Mouse (Mus musculus): ENCODE measurements at regions not wholly inside any gene's neighbourhood (a gene's known extent, or its start where the extent isn't known, plus 50 kb on each side); places are given as distances from the start of the nearest gene placed in this dataset.
A peak's percentile ranks its signal among the peaks of the same experiment; 100 is the strongest.

DNA sequence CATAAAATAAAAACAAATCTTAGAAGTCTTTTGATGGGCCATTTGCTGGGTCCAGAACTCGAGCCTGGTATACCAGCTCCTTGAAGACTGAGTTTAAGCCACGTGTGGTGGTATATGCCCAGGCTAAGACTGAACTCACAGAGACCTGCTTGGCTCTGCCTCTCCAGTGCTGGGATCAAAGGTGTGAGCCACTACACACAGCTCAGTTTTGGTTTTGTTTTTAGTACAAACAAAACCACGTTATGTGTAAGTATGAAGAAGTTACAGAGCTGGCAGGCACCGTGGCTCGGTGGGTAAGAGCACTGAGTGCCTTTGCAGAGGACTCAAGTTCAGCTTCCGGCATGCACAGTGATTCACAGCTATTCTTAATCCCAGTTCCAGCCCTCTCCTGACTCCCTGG lies 75.6 kb downstream of the Wdr5 start:
- Histone ChIP-seq H3K27me3 (no peaks in the 10 kb centered on the region), H3K9me3 (no peaks in the 10 kb centered on the region), H3K4me3 (no peak overlapping the region), H3K9ac (no peak overlapping the region), H3K27ac (0 out of 2 replicates have a peak overlapping the region, but pooled peaks have one; percentile 22), H3K36me3 (no peaks in the 10 kb centered on the region), H3K4me2 (no peak overlapping the region), H3K4me1 (peaks cover 8% of the 10 kb centered on the region)
- no peak for ATAC-seq (ENCODE audit: insufficient number of reproducible peaks, insufficient read depth, low FRiP score, low TSS enrichment, low read depth)
- 73% methylated on average over 6 of the region's 6 CpGs for WGBS

DNA sequence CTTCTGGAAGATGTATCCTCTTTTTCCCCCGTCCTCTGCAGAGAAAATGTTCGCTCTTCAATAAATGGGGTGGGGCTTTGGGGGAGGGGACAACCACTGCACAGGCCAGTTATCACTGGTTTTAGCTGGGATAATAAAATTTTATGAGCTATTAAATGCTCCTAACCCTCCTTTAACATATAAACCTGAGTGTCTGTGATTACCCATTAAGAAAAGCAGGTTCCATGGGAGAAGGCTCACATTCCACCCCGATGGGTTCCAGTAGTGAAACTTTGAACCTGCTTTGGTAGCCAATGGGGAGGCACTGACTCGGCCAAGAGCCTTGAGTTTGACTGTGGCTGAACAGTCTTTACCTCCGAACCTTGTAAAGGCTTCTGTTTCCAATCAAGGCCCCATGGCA lies 76.7 kb downstream of the Wdr5 start:
- peaks cover 15% of the 10 kb centered on the region for H3K4me1 ChIP-seq
- no peaks in the 10 kb centered on the region for H3K9me3 ChIP-seq
- no peaks in the 10 kb centered on the region for H3K27me3 ChIP-seq
- H3K4me3 ChIP-seq: no peak overlapping the region
- H3K36me3 ChIP-seq: no peaks in the 10 kb centered on the region
- ATAC-seq (ENCODE audit: insufficient number of reproducible peaks, insufficient read depth, low FRiP score, low TSS enrichment, low read depth): no peak
- 74% methylated on average over 5 of the region's 5 CpGs for WGBS
- H3K4me2 ChIP-seq: no peak overlapping the region
- H3K27ac ChIP-seq: no peak overlapping the region
- no peak overlapping the region for H3K9ac ChIP-seq

- Histone ChIP-seq H3K4me1 (peaks cover 15% of the 10 kb centered on the region), H3K27me3 (no peaks in the 10 kb centered on the region), H3K27ac (no peak overlapping the region), H3K4me3 (no peak overlapping the region), H3K4me2 (no peak overlapping the region), H3K36me3 (no peaks in the 10 kb centered on the region), H3K9me3 (peaks cover 5% of the 10 kb centered on the region; the same call in 1 of the 2 replicates), H3K9ac (no peak overlapping the region)
- 35% methylated on average over 10 of the region's 10 CpGs for WGBS
- ATAC-seq (ENCODE audit: insufficient number of reproducible peaks, insufficient read depth, low FRiP score, low TSS enrichment, low read depth): no peak
Measured at GRCm38 (mm10) chr2:27593338-27593737, 78.4 kb downstream of the Wdr5 start.

DNA sequence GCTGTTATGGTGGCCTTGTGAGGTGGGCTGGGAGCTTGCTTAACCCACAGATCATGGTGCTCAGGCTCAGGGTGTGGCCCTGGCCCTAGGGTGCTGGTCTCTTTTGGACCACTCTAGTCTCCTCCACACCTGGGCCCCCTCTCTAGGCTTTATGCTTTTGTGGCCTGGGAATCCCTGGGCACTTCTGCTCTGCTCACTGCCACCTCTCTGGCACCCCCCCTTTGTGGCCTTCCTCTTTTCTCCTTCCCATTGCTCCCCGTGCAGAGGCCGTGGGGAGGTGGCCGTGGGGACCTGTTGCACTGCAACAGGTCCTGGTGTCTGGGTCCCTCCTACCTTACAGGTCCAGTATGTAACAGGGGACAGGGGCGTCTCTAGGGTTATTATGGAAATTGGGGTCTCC lies 80.3 kb downstream of the Wdr5 start:
- Histone ChIP-seq H3K9me3 (peaks cover 5% of the 10 kb centered on the region; the same call in 1 of the 2 replicates), H3K4me3 (no peak overlapping the region), H3K36me3 (no peaks in the 10 kb centered on the region), H3K9ac (no peak overlapping the region), H3K4me1 (peaks cover 15% of the 10 kb centered on the region), H3K27ac (no peak overlapping the region), H3K27me3 (no peaks in the 10 kb centered on the region), H3K4me2 (no peak overlapping the region)
- WGBS: 86% methylated on average over 4 of the region's 4 CpGs
- ATAC-seq (ENCODE audit: insufficient number of reproducible peaks, insufficient read depth, low FRiP score, low TSS enrichment, low read depth): no peak

DNA sequence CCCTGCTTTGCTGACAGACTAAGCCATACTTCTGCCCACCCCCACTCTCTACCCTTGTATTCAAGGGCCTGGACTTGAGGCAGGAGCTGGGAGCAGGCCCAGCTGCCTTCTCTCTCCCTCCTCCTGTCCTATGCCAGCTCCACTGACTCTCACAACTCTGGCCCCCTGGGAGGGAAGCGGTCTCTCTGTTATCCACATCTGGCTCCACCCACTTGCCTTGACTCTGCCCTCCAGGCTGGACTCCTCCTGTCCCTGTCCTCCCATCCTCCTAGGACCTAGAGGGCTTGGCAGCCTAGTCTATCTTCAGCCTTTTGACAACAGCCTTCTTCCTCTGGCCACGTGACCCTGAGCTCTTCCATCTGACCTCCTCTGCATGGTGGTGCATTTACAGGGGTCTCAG lies 80.0 kb upstream of the Rxra start:
- peaks cover 5% of the 10 kb centered on the region; the same call in 1 of the 2 replicates for H3K9me3 ChIP-seq
- no peak overlapping the region for H3K27ac ChIP-seq
- ATAC-seq (ENCODE audit: insufficient number of reproducible peaks, insufficient read depth, low FRiP score, low TSS enrichment, low read depth): no peak
- H3K4me3 ChIP-seq: no peak overlapping the region
- no peak overlapping the region for H3K9ac ChIP-seq
- peaks cover 15% of the 10 kb centered on the region for H3K4me1 ChIP-seq
- H3K27me3 ChIP-seq: no peaks in the 10 kb centered on the region
- H3K36me3 ChIP-seq: no peaks in the 10 kb centered on the region
- no peak overlapping the region for H3K4me2 ChIP-seq
- WGBS: 45% methylated on average over 2 of the region's 2 CpGs

- ATAC-seq (ENCODE audit: insufficient number of reproducible peaks, insufficient read depth, low FRiP score, low TSS enrichment, low read depth): no peak
- 96% methylated on average over 1 of the region's 1 CpGs for WGBS
- Histone ChIP-seq H3K27ac (no peak overlapping the region), H3K4me1 (peaks cover 15% of the 10 kb centered on the region), H3K36me3 (no peaks in the 10 kb centered on the region), H3K27me3 (no peaks in the 10 kb centered on the region), H3K4me2 (no peak overlapping the region), H3K9ac (no peak overlapping the region), H3K4me3 (no peak overlapping the region), H3K9me3 (peaks cover 5% of the 10 kb centered on the region; the same call in 1 of the 2 replicates)
Measured at GRCm38 (mm10) chr2:27596966-27597365, 79.3 kb upstream of the Rxra start.

- Histone ChIP-seq H3K36me3 (no peaks in the 10 kb centered on the region), H3K4me2 (no peak overlapping the region), H3K4me1 (peaks cover 14% of the 10 kb centered on the region), H3K27ac (no peak overlapping the region), H3K9ac (no peak overlapping the region), H3K4me3 (no peak overlapping the region), H3K27me3 (no peaks in the 10 kb centered on the region), H3K9me3 (peaks cover 5% of the 10 kb centered on the region; the same call in 1 of the 2 replicates)
- WGBS: 83% methylated on average over 4 of the region's 4 CpGs
- ATAC-seq (ENCODE audit: insufficient number of reproducible peaks, insufficient read depth, low FRiP score, low TSS enrichment, low read depth): no peak
Measured at GRCm38 (mm10) chr2:27597901-27598300, 78.3 kb upstream of the Rxra start.

GRCm38 (mm10) chr2:27599061-27599768 lies 77.0 kb upstream of the Rxra start:
- Histone ChIP-seq H3K27ac (no peak overlapping the region), H3K4me2 (no peak overlapping the region), H3K36me3 (no peaks in the 10 kb centered on the region), H3K27me3 (no peaks in the 10 kb centered on the region), H3K4me1 (peaks cover 12% of the 10 kb centered on the region; the same call in 1 of the 2 replicates), H3K4me3 (no peak overlapping the region), H3K9me3 (peaks cover 5% of the 10 kb centered on the region; the same call in 1 of the 2 replicates), H3K9ac (no peak overlapping the region)
- no peak for ATAC-seq (ENCODE audit: insufficient number of reproducible peaks, insufficient read depth, low FRiP score, low TSS enrichment, low read depth)
- 84% methylated on average over 8 of the region's 8 CpGs for WGBS

- Histone ChIP-seq H3K9me3 (peaks cover 5% of the 10 kb centered on the region; the same call in 1 of the 2 replicates), H3K4me2 (no peak overlapping the region), H3K4me1 (peaks cover 12% of the 10 kb centered on the region; the same call in 1 of the 2 replicates), H3K27me3 (no peaks in the 10 kb centered on the region), H3K36me3 (no peaks in the 10 kb centered on the region), H3K9ac (no peak overlapping the region), H3K4me3 (no peak overlapping the region), H3K27ac (no peak overlapping the region)
- WGBS: 73% methylated on average over 4 of the region's 4 CpGs
- ATAC-seq (ENCODE audit: insufficient number of reproducible peaks, insufficient read depth, low FRiP score, low TSS enrichment, low read depth): no peak
Measured at GRCm38 (mm10) chr2:27599769-27600167, 76.5 kb upstream of the Rxra start.

GRCm38 (mm10) chr2:27603333-27603732 lies 72.9 kb upstream of the Rxra start:
- Histone ChIP-seq H3K4me1 (0 out of 2 replicates have a peak, but pooled peaks cover 6% of the 10 kb centered on the region), H3K4me3 (no peak overlapping the region), H3K27ac (peak overlapping the region; percentile 55), H3K9ac (no peak overlapping the region), H3K36me3 (no peaks in the 10 kb centered on the region), H3K4me2 (no peak overlapping the region), H3K9me3 (no peaks in the 10 kb centered on the region), H3K27me3 (no peaks in the 10 kb centered on the region)
- WGBS: 68% methylated on average over 4 of the region's 4 CpGs
- ATAC-seq (ENCODE audit: insufficient number of reproducible peaks, insufficient read depth, low FRiP score, low TSS enrichment, low read depth): no peak

- Histone ChIP-seq H3K9ac (no peak overlapping the region), H3K27me3 (no peaks in the 10 kb centered on the region), H3K27ac (no peak overlapping the region), H3K4me1 (0 out of 2 replicates have a peak, but pooled peaks cover 6% of the 10 kb centered on the region), H3K36me3 (no peaks in the 10 kb centered on the region), H3K9me3 (no peaks in the 10 kb centered on the region), H3K4me3 (no peak overlapping the region), H3K4me2 (no peak overlapping the region)
- ATAC-seq (ENCODE audit: insufficient number of reproducible peaks, insufficient read depth, low FRiP score, low TSS enrichment, low read depth): no peak
- WGBS: 55% methylated on average over 3 of the region's 3 CpGs
Measured at GRCm38 (mm10) chr2:27604588-27604987, 71.7 kb upstream of the Rxra start.

DNA sequence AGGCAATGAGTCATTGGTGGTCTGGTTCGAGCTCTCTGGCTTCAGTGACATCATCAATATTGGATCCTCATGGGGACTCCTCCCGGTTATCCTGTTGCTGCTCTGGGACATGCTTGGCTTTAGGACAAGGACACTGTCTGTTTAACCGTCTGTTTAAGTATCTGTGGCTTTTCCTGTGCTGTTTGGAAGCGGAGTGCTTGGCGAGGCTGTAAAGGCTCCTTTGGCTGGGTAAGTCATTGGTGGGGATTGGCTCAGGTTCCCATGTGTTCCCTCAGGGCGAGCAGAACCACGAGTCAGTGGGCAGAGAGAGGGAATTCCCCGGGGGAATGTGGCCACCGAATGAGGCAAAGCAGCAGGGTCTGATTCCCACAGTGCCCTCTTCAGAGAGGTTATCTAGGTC lies 69.4 kb upstream of the Rxra start:
- no peak overlapping the region for H3K27ac ChIP-seq
- H3K9ac ChIP-seq: no peak overlapping the region
- no peak overlapping the region for H3K4me3 ChIP-seq
- H3K4me2 ChIP-seq: no peak overlapping the region
- no peaks in the 10 kb centered on the region for H3K27me3 ChIP-seq
- WGBS: 56% methylated on average over 9 of the region's 9 CpGs
- no peaks in the 10 kb centered on the region for H3K36me3 ChIP-seq
- H3K4me1 ChIP-seq: 0 out of 2 replicates have a peak, but pooled peaks cover 6% of the 10 kb centered on the region
- no peaks in the 10 kb centered on the region for H3K9me3 ChIP-seq
- ATAC-seq (ENCODE audit: insufficient number of reproducible peaks, insufficient read depth, low FRiP score, low TSS enrichment, low read depth): no peak

Measured in embryonic facial prominence, embryonic 13.5 days (tissue).